Mouse (Mus musculus) right cerebral cortex, postnatal 10 days (tissue): ENCODE measurements at regions not wholly inside any gene's neighbourhood (a gene's known extent, or its start where the extent isn't known, plus 50 kb on each side); places are given as distances from the start of the nearest gene placed in this dataset.

Experiments used
- DNase-seq, 2 experiments: peaks; one replicate each; pipeline ENCODE4 v3.0.0; 2021; ENCODE audit warnings: low spot score in 2 of 2

GRCm38 (mm10) chr14:76641752-76642529 lies 85.3 kb upstream of the Serp2 start:
- DNase-seq, result no peak

GRCm38 (mm10) chr14:76633170-76633569 lies 76.5 kb upstream of the Serp2 start:
- no peak for DNase-seq

- no peak for DNase-seq
These were observed 76.1 kb upstream of the Serp2 start for GRCm38 (mm10) chr14:76632763-76633162.

GRCm38 (mm10) chr14:76631740-76632139 lies 75.1 kb upstream of the Serp2 start:
- DNase-seq, result no peak

GRCm38 (mm10) chr14:76631181-76631580 lies 74.5 kb upstream of the Serp2 start:
- DNase-seq, result no peak

GRCm38 (mm10) chr14:76629913-76630478 lies 73.3 kb upstream of the Serp2 start:
- DNase-seq, result no peak

GRCm38 (mm10) chr14:76628182-76628892 lies 71.6 kb upstream of the Serp2 start:
- peak; percentile 81 to 83 for DNase-seq

GRCm38 (mm10) chr14:76625589-76626368 lies 69.1 kb upstream of the Serp2 start:
- peak in 1 of 2 experiments; percentile 35 for DNase-seq

- no peak for DNase-seq
These were observed 68.1 kb upstream of the Serp2 start for GRCm38 (mm10) chr14:76624626-76625378.

- no peak for DNase-seq
These were observed 66.8 kb upstream of the Serp2 start for GRCm38 (mm10) chr14:76623371-76623988.

- no peak for DNase-seq
These were observed 66.1 kb upstream of the Serp2 start for GRCm38 (mm10) chr14:76622634-76623291.

- DNase-seq, result no peak
These were observed 62.3 kb upstream of the Serp2 start for GRCm38 (mm10) chr14:76619038-76619409.

GRCm38 (mm10) chr14:76618331-76619037 lies 61.8 kb upstream of the Serp2 start:
- no peak for DNase-seq

GRCm38 (mm10) chr14:76617889-76618288 lies 61.2 kb upstream of the Serp2 start:
- no peak for DNase-seq

- peak; percentile 72 to 79 for DNase-seq
These were observed 60.8 kb upstream of the Serp2 start for GRCm38 (mm10) chr14:76617447-76617846.

GRCm38 (mm10) chr14:76616367-76616683 lies 59.6 kb upstream of the Serp2 start:
- DNase-seq, result no peak

- no peak for DNase-seq
These were observed 59.1 kb upstream of the Serp2 start for GRCm38 (mm10) chr14:76615603-76616366.

- DNase-seq, result no peak
These were observed 58.5 kb upstream of the Serp2 start for GRCm38 (mm10) chr14:76615182-76615581.

GRCm38 (mm10) chr14:76614682-76615081 lies 58.0 kb upstream of the Serp2 start:
- no peak for DNase-seq
